Mouse (Mus musculus) lung, postnatal 0 days (tissue): ENCODE measurements around the gene Sbk3. TPM values are rescaled to one million over a fixed set of nuclear protein-coding genes. Genes with fewer than 3 reads are reported as not detected.

ENCODE experiments used
- ATAC-seq: fragments of 200-750 bp; cut with Nextera tagmentation; 2 replicates; pipeline ENCODE4 v1.8.0; 2017; ENCODE audit warnings: moderate library complexity
- DNase-seq: peaks from one replicate; pipeline ENCODE4 v3.0.0-alpha.2; 2016; ENCODE audit warnings: low spot score
- H3K27ac ChIP-seq: fragments of 300-500 bp; sonication (generic); 2 replicates; pipeline ENCODE4 v1.5.1; 2014; ENCODE audit warnings: antibody characterized with exemption, mild to moderate bottlenecking, low read length, mixed read lengths
- H3K27me3 ChIP-seq: fragments of 300-500 bp; sonication (generic); replicated peaks from 2 replicates; pipeline ENCODE4 v1.6.1; 2014; ENCODE audit warnings: low read length, mixed read lengths; ENCODE audit not compliant: insufficient read depth
- H3K36me3 ChIP-seq: fragments of 300-500 bp; sonication (generic); 2 replicates; pipeline ENCODE4 v1.6.1; 2014; ENCODE audit warnings: low read length, mixed read lengths; ENCODE audit not compliant: insufficient read depth
- H3K4me1 ChIP-seq: fragments of 300-500 bp; sonication (generic); 2 replicates; pipeline ENCODE4 v1.6.1; 2014; ENCODE audit warnings: antibody characterized with exemption, low read depth, low read length, mixed read lengths; ENCODE audit not compliant: insufficient read depth
- H3K4me2 ChIP-seq: fragments of 300-500 bp; sonication (generic); replicated peaks from 2 replicates; pipeline ENCODE4 v1.6.1; 2014; ENCODE audit warnings: low read depth, mild to moderate bottlenecking, low read length, moderate library complexity, mixed read lengths
- H3K4me3 ChIP-seq: fragments of 300-500 bp; sonication (generic); 2 replicates; pipeline ENCODE4 v1.5.1; 2014; ENCODE audit warnings: low read depth, low read length
- H3K9ac ChIP-seq: fragments of 300-500 bp; sonication (generic); replicated peaks from 2 replicates; pipeline ENCODE4 v1.6.1; 2014; ENCODE audit warnings: low read depth, mild to moderate bottlenecking
- H3K9me3 ChIP-seq: fragments of 300-500 bp; sonication (generic); 2 replicates; pipeline ENCODE4 v1.6.1; 2016; ENCODE audit warnings: low read length, mixed read lengths
- CTCF ChIP-seq: IDR thresholded peaks from 2 replicates; pipeline ENCODE4 v1.5.1; 2016; ENCODE audit warnings: antibody characterized with exemption, mild to moderate bottlenecking
- EP300 ChIP-seq: IDR thresholded peaks from 2 replicates; pipeline ENCODE4 v1.6.1; 2016; ENCODE audit warnings: antibody characterized with exemption, mild to moderate bottlenecking, control low read depth
- WGBS: fragments of 180-500 bp; shearing (Covaris S2); extraction: QIAGEN DNeasy Blood & Tissue Kit; methylation state at CpG from one replicate; pipeline ENCODE4 v1.1.7; 2014; 5-methylcytosine and 5-hydroxymethylcytosine counted together
- polyA plus RNA-seq: library from polyadenylated mRNA; unstranded; fragments of >200 nt; fragmentation: Nextera tagmentation; extraction: Ambion mirVana; gene quantifications from 2 replicates; pipeline ENCODE4 v1.2.1, GENCODE M21; 2015

The Sbk3 gene
- polyA plus RNA-seq, 1 experiment from 2014 or later: 0.37 TPM

DNA sequence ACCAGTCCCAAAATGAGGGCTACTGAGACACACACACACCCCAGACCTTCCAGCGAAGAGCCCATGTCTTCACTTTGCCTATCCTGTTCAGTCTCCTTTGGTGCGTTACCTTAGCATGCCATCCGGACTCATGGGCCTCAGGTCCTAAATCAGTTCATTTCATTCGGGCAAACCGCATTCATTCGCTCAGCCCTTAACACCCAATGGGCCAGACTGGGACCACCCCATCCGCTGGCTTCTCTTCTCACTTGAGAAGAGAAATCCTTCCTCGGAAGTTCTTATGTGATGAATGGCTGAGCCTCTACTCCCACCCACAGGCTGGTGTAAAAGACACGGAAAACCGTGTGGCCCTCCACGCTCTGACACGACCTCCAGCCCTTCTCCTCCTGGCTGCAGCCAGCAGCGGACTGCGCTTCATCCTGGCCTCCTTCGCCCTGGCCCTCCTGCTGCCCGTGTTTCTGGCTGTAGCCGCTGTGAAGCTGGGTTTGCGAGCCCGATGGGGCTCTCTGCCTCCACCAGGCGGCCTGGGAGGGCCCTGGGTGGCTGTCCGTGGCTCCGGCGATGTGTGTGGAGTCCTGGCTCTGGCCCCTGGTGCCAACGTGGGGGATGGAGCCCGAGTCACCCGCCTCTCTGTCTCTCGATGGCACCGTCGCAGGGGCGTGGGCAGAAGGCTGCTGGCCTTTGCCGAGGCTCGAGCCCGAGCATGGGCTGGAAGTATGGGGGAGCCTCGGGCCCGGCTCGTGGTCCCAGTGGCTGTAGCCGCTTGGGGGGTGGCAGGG, 47.2 kb downstream of the Sbk3 start:
- WGBS: 8% methylated on average over 33 of the region's 37 CpGs
- H3K4me1 ChIP-seq: peaks cover 19% of the 10 kb centered on the region

DNA sequence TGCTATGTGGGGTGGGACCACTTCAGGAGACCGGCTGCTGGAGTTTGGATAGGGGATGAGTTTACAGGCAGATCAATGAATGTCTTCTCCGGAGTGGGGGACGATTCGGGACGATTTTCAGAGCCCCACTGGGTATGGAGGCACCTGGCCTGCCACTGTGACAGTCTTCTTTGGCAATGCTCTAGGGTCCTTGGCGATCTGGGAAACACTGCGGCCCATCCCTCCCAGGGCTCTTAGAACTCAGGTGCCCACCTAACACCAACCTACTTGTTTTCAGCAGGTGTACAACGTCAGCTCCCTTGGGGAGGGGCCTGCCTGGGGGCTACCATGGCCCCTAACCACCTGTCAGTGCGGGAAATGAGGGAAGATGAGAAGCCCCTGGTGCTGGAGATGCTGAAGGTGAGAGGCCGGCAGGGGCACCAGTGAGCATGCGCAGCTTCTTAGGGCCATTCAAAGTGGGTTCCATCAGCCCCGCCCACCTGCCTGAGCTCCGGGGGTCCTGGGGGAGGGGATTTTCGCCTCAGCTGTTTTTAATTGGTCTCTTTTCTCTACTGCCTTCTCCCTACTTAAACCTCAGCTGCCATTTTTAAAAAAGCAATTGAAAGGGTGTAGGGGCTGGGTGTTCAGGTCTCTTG, 47.9 kb downstream of the Sbk3 start:
- no peak overlapping the region for H3K9ac ChIP-seq
- H3K36me3 ChIP-seq: peaks cover 19% of the 10 kb centered on the region
- peak overlapping the region; percentile 48 for H3K4me2 ChIP-seq
- H3K4me1 ChIP-seq: peaks cover 19% of the 10 kb centered on the region
- no peak for ATAC-seq
- 0 out of 2 replicates have a peak, but pooled peaks cover 3% of the 10 kb centered on the region for H3K27me3 ChIP-seq
- H3K9me3 ChIP-seq: no peaks in the 10 kb centered on the region
- H3K27ac ChIP-seq: peak overlapping the region; percentile 70; the same call in 1 of the 2 replicates
- DNase-seq: peak; percentile 36
- 2% methylated on average over 14 of the region's 14 CpGs for WGBS
- peak overlapping the region; percentile 12; the same call in 1 of the 2 replicates for H3K4me3 ChIP-seq
- TF ChIP-seq EP300: no peak
- peak; percentile 45 for TF ChIP-seq CTCF

More for the DNA sequence above, 47.2 kb downstream of the Sbk3 start:
- ATAC-seq: peak; percentile 11
- H3K4me3 ChIP-seq: no peak overlapping the region
- 0 out of 2 replicates have a peak overlapping the region, but pooled peaks have one; percentile 29 for H3K9ac ChIP-seq
- H3K27ac ChIP-seq: peak overlapping the region; percentile 70
- H3K27me3 ChIP-seq: 0 out of 2 replicates have a peak, but pooled peaks cover 3% of the 10 kb centered on the region
- TF ChIP-seq CTCF (peak; percentile 70), EP300 (no peak)
- no peaks in the 10 kb centered on the region for H3K9me3 ChIP-seq
- peak overlapping the region; percentile 48 for H3K4me2 ChIP-seq
- peak; percentile 64 for DNase-seq
- H3K36me3 ChIP-seq: peaks cover 16% of the 10 kb centered on the region

DNA sequence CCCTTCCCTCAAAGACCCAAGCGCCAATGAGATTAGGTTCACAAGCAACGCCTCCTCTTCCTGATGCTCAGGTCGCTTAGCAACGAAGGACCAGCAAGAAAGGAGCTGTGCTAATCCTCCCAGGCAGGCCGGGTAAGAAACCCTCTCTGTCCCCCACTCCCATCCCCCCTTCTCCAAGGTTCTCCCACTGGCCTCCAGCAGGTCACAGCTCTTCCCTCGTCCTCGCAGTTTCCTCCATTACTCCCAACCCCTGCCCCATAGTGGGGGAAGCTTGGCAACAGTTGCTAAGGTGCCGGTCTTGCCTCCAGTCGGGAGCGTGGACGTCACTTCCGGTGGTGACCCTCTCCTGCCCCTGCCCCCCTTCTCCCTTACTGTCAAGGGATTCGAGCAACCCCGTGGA, 48.5 kb downstream of the Sbk3 start:
- H3K4me3 ChIP-seq: peak overlapping the region; percentile 12; the same call in 1 of the 2 replicates
- DNase-seq (peak; percentile 69), ATAC-seq (peak; percentile 5; the same call in 1 of the 2 replicates)
- peaks cover 19% of the 10 kb centered on the region for H3K4me1 ChIP-seq
- H3K9me3 ChIP-seq: no peaks in the 10 kb centered on the region
- no peak overlapping the region for H3K9ac ChIP-seq
- H3K4me2 ChIP-seq: peak overlapping the region; percentile 48
- H3K27me3 ChIP-seq: 0 out of 2 replicates have a peak, but pooled peaks cover 3% of the 10 kb centered on the region
- no peak overlapping the region for H3K27ac ChIP-seq
- peaks cover 24% of the 10 kb centered on the region for H3K36me3 ChIP-seq
- no peak for TF ChIP-seq CTCF
- TF ChIP-seq EP300: no peak
- 2% methylated on average over 14 of the region's 14 CpGs for WGBS

DNA sequence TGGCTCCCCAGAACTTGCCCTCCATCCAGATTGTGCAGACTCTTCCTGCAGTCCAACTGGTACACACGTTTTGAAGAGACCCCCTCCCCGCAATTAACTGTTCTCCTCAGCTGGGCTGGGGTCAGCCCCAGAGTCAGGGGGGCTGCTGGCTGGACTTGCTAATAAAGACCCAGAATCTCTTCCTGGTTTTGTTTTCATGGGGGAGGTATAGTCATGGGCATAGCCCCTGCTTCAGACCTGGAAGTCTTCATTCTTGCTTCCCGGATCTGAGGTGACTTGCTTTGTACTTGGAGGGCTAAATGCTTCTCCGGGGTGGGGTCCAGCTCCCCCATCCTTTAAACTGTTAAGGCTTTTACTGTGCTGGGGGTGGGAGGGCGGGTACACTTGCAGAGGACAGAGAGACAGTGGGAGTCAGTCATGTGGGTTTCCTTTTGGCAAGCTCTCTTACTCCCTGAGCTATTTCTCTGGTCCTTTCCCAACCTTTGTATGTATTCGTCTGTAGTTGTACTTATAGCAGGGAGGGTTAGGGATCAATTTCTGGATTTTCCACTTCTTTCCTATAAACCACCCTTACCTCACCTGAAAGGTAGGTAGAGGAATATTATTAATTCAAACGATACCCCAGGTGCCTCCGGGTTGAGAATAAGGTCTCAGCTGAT, 49.0 kb downstream of the Sbk3 start, which contains the start of gene Nat14:
Gene Nat14 (plus strand): TSS at position 205 of the 659 bp plus-strand sequence.
- H3K4me2 ChIP-seq: peak within 1 kb of the TSS; percentile 48
- H3K27me3 ChIP-seq: 0 out of 2 replicates have a peak, but pooled peaks cover 3% of the 10 kb centered on the region
- no peak within 1 kb of the TSS for H3K9ac ChIP-seq
- H3K4me1 ChIP-seq: peaks cover 19% of the 10 kb centered on the region
- H3K4me3 ChIP-seq: peak within 1 kb of the TSS; percentile 12; the same call in 1 of the 2 replicates
- no peak for ATAC-seq
- no peak for TF ChIP-seq CTCF
- no peak for TF ChIP-seq EP300
- H3K36me3 ChIP-seq: peaks cover 24% of the 10 kb centered on the region
- no peak for DNase-seq
- H3K27ac ChIP-seq: peak within 1 kb of the TSS; percentile 40; the same call in 1 of the 2 replicates
- no peaks in the 10 kb centered on the region for H3K9me3 ChIP-seq
- WGBS: 33% methylated on average over 8 of the region's 8 CpGs

DNA sequence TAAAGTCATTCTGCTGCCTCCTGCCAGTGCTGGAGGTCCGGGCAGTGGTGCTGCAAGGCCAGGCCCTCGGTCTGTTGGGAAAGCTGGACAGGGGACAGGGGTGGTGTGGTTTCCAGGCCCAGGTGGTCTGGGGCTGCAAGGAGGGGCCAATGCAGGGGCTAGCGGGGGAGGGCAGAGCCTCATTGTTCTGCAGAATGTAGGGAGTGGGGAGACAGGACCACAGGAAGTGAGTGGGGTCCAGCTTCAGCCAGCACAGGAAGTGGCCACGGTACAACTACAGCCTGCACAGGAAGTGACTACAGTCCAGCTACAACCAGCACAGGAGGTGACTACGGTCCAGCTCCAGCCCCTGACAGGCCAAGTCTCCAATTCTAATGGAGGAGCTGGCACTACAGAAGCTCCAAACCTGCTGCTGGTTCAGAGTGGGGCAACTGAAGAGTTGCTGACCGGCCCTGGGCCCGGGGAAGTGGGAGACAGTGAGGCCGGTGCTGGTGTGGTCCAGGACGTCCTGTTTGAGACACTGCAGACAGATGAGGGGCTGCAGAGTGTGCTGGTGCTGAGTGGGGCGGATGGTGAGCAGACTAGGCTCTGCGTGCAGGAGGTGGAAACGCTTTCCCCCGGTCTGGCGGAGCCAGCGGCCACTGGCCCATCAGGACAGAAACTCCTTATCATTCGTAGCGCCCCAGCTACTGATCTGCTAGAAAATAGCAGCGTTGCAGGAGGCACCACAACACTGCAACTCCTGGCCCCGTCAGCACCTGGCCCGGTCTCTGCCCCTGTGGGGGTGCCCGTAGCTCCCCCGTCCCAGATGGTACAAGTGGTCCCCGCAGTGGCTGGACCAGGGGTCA, 49.8 kb downstream of the Sbk3 start:
- Histone ChIP-seq H3K4me2 (0 out of 2 replicates have a peak overlapping the region, but pooled peaks have one; percentile 8), H3K27ac (peak overlapping the region; percentile 40; the same call in 1 of the 2 replicates), H3K9me3 (no peaks in the 10 kb centered on the region), H3K4me3 (no peak overlapping the region), H3K36me3 (peaks cover 24% of the 10 kb centered on the region), H3K9ac (no peak overlapping the region), H3K4me1 (peaks cover 19% of the 10 kb centered on the region), H3K27me3 (0 out of 2 replicates have a peak, but pooled peaks cover 3% of the 10 kb centered on the region)
- 48% methylated on average over 23 of the region's 23 CpGs for WGBS
- DNase-seq: peak; percentile 36
- 0 out of 2 replicates have a peak, but pooled peaks have one; percentile 5 for ATAC-seq
- TF ChIP-seq CTCF: no peak
- TF ChIP-seq EP300: no peak
